Mouse (Mus musculus) lung, embryonic 14.5 days (tissue): Measurements from ENCODE around the gene Hoxd13. TPM values are rescaled to one million over a fixed set of nuclear protein-coding genes. Genes with fewer than 3 reads are reported as not detected.

Experiments
- ATAC-seq: fragments of 200-750 bp; cut with Nextera tagmentation; 2 replicates; pipeline ENCODE4 v1.8.0; 2017; ENCODE audit warnings: mild to moderate bottlenecking, moderate TSS enrichment, moderate library complexity; ENCODE audit not compliant: insufficient read depth
- DNase-seq: peaks from one replicate; pipeline ENCODE4 v3.0.0-alpha.2; 2015
- H3K27ac ChIP-seq: fragments of 300-500 bp; sonication (generic); 2 replicates; pipeline ENCODE4 v1.5.1; 2014; ENCODE audit warnings: low read depth, mild to moderate bottlenecking, moderate library complexity
- H3K27me3 ChIP-seq: fragments of 300-500 bp; sonication (generic); 2 replicates; pipeline ENCODE4 v1.6.1; 2014; ENCODE audit warnings: low read length, control low read depth; ENCODE audit not compliant: insufficient read depth
- H3K36me3 ChIP-seq: fragments of 300-500 bp; sonication (generic); 2 replicates; pipeline ENCODE4 v1.6.1; 2014; ENCODE audit warnings: control low read depth; ENCODE audit not compliant: insufficient read depth
- H3K4me1 ChIP-seq: fragments of 300-500 bp; sonication (generic); 2 replicates; pipeline ENCODE4 v1.6.1; 2014; ENCODE audit warnings: antibody characterized with exemption, control low read depth; ENCODE audit not compliant: insufficient read depth
- H3K4me2 ChIP-seq: fragments of 300-500 bp; sonication (generic); 2 replicates; pipeline ENCODE4 v1.6.1; 2014; ENCODE audit warnings: mild to moderate bottlenecking
- H3K4me3 ChIP-seq: fragments of 300-500 bp; sonication (generic); 2 replicates; pipeline ENCODE4 v1.5.1; 2014; ENCODE audit warnings: low read depth, low read length
- H3K9ac ChIP-seq: fragments of 300-500 bp; sonication (generic); 2 replicates; pipeline ENCODE4 v1.6.1; 2014
- H3K9me3 ChIP-seq: fragments of 300-500 bp; sonication (generic); 2 replicates; pipeline ENCODE4 v1.6.1; 2016; ENCODE audit warnings: low read depth, low read length, control low read depth
- CTCF ChIP-seq: IDR thresholded peaks from 2 replicates; pipeline ENCODE4 v1.5.1; 2016; ENCODE audit warnings: antibody characterized with exemption, low read depth
- WGBS: fragments of 180-500 bp; shearing (Covaris S2); extraction: QIAGEN DNeasy Blood & Tissue Kit; methylation state at CpG from one replicate; pipeline ENCODE4 v1.1.7; 2014; 5-methylcytosine and 5-hydroxymethylcytosine counted together
- polyA plus RNA-seq: library from polyadenylated mRNA; unstranded; fragments of >200 nt; fragmentation: Nextera tagmentation; extraction: Ambion mirVana; gene quantifications from 2 replicates; pipeline ENCODE4 v1.2.1, GENCODE M21; 2014

Gene Hoxd13
- polyA plus RNA-seq, 1 experiment from 2014 or later, result not detected

DNA sequence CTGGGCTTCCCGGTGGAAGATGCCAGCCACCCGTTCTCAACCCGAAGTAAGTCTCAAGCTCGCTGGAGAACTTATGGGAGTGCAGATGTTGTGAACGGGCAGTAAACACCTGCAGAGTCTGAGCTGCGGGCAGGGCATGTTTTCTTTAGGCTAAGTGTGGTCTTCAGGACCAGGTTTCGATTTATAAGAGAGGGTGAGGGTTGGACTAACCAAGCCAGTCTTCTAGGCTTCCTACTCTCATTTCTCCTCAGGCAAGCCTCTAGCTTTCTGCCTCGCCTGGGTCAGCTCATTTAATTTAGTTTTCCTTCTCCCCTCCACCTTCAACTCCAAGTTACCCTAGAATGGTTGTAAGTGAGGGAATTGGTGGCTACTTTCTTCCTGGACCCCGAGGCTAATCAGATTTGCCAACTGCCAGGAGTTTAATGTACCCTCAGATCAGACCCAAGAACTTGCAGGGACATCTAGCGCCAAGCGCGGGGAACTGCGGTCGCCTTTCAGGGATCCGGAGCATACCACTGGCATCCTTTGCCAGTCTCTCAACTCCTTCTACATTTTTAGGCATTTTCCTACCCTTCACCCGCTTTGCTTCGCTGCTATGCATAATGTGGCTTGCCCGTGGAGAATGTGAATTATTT lies 4.7 kb upstream of the Hoxd13 start:
- no peak for ATAC-seq
- 4% methylated on average over 18 of the region's 18 CpGs for WGBS

DNA sequence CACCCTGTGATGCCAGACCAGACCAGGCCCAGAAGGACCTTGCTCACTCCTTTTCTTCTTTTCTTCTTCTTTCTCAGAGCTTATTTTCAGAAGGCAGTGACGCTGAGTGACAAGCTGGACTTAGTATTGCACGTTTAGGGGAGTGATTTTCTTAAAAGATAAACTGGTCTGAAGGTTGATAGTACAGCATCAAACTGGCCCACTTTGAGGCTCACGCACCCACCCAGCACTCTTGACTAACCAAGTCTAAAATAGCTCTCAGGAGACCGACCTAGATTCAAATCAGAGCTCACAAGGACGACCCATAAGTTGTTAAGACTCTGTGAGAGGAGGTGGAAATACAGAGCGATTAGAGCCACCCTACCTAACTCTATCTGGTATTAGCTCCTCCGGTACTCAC lies 1.7 kb upstream of the Hoxd13 start:
- WGBS, result 5% methylated on average over 7 of the region's 7 CpGs
- Histone ChIP-seq H3K4me3 (no peak overlapping the region), H3K4me1 (no peaks in the 10 kb centered on the region), H3K27ac (no peak overlapping the region), H3K4me2 (no peak overlapping the region), H3K36me3 (no peaks in the 10 kb centered on the region), H3K9ac (no peak overlapping the region), H3K27me3 (peaks cover 99% of the 10 kb centered on the region), H3K9me3 (no peaks in the 10 kb centered on the region)
- ATAC-seq, result no peak
- TF ChIP-seq CTCF, result no peak
- DNase-seq, result no peak

More for the DNA sequence above, 4.7 kb upstream of the Hoxd13 start:
- no peak overlapping the region for H3K9ac ChIP-seq
- H3K4me2 ChIP-seq, result no peak overlapping the region
- H3K27ac ChIP-seq, result no peak overlapping the region
- H3K27me3 ChIP-seq, result peaks cover 97% of the 10 kb centered on the region
- peak; percentile 84 for DNase-seq
- TF ChIP-seq CTCF, result peak; percentile 74
- H3K9me3 ChIP-seq, result no peaks in the 10 kb centered on the region
- H3K4me1 ChIP-seq, result no peaks in the 10 kb centered on the region
- H3K4me3 ChIP-seq, result no peak overlapping the region
- no peaks in the 10 kb centered on the region for H3K36me3 ChIP-seq

DNA sequence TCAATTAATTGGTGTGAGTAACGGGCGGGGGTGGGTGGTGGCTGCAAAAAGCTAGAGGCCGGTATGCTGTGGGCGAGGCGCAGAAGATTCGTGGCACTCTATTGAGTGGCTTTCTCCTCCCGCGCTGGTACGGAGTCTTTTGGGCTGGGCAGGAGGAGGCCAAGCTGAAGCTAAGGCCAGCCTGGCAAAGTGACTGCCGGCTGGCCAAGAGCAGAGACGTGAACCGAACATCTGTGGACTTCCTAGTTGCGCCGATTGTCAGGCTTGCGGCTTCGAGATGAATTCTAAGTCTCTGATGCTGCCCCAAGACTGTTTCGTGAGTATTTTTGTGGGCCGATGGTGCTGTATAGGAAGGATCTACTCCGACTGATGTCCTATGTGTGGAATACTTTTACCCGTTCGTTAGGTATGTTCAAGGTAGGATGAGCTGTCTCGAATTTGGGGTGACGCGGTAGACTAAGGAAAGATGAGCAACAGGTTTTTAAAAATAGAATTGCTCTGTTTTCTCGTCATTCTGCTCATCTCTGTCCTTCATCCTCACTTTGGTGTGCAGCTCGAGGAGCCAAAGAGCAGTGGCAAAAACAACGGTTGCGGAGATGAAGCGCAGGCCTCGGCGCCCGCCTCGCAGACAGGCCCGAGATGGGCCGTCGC lies 794 bp upstream of the Hoxd13 start:
- DNase-seq (no peak), ATAC-seq (no peak)
- Histone ChIP-seq H3K9me3 (no peaks in the 10 kb centered on the region), H3K4me2 (peak overlapping the region; percentile 75; the same call in 1 of the 2 replicates), H3K9ac (no peak overlapping the region), H3K4me1 (no peaks in the 10 kb centered on the region), H3K27me3 (peaks cover 99% of the 10 kb centered on the region), H3K27ac (no peak overlapping the region), H3K36me3 (no peaks in the 10 kb centered on the region), H3K4me3 (peak overlapping the region; percentile 41)
- WGBS, result 3% methylated on average over 36 of the region's 36 CpGs
- no peak for TF ChIP-seq CTCF

GRCm38 (mm10) chr2:74668370-74669229 lies 490 bp downstream of the Hoxd13 start:
- Histone ChIP-seq H3K27ac (no peak overlapping the region), H3K36me3 (no peaks in the 10 kb centered on the region), H3K9ac (no peak overlapping the region; the same call in 1 of the 2 replicates), H3K9me3 (no peaks in the 10 kb centered on the region), H3K4me3 (peak overlapping the region; percentile 41), H3K4me2 (peak overlapping the region; percentile 75), H3K4me1 (no peaks in the 10 kb centered on the region), H3K27me3 (peaks cover 99% of the 10 kb centered on the region)
- no peak for DNase-seq
- peak; percentile 33 for ATAC-seq
- under 1% methylated on average over 69 of the region's 74 CpGs for WGBS
- no peak for TF ChIP-seq CTCF

DNA sequence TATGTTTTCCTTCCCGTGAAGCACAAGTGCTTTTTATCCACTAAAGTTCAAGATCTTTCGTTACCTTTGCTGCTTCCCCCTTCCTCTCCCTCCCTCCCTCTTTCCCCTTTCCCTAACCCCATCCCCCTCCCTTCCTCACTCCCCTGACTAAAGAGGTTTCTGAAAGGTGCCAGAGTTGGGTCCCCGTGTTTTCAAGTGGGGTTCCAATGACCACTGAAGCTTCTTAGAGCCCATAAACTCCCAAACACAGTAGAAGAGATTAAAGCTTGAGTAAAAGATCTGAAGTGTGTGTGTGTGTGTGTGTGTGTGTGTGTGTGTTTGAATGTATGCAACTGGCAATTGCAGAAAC lies 1.1 kb downstream of the Hoxd13 start:
- H3K9me3 ChIP-seq, result no peaks in the 10 kb centered on the region
- no peak overlapping the region for H3K9ac ChIP-seq
- H3K4me2 ChIP-seq, result no peak overlapping the region
- H3K4me3 ChIP-seq, result no peak overlapping the region
- no peaks in the 10 kb centered on the region for H3K4me1 ChIP-seq
- 1% methylated on average over 3 of the region's 3 CpGs for WGBS
- DNase-seq (no peak), ATAC-seq (no peak)
- TF ChIP-seq CTCF, result no peak
- H3K27me3 ChIP-seq, result peaks cover 99% of the 10 kb centered on the region
- no peak overlapping the region for H3K27ac ChIP-seq
- H3K36me3 ChIP-seq, result no peaks in the 10 kb centered on the region

- no peak overlapping the region for H3K4me2 ChIP-seq
- no peaks in the 10 kb centered on the region for H3K36me3 ChIP-seq
- H3K4me3 ChIP-seq, result no peak overlapping the region
- H3K4me1 ChIP-seq, result no peaks in the 10 kb centered on the region
- WGBS, result 1% methylated on average over 14 of the region's 14 CpGs
- ATAC-seq, result no peak
- H3K27me3 ChIP-seq, result peaks cover 99% of the 10 kb centered on the region
- no peak for TF ChIP-seq CTCF
- H3K27ac ChIP-seq, result no peak overlapping the region
- no peak overlapping the region for H3K9ac ChIP-seq
- no peak for DNase-seq
- no peaks in the 10 kb centered on the region for H3K9me3 ChIP-seq
These were observed 1.6 kb downstream of the Hoxd13 start for GRCm38 (mm10) chr2:74669650-74670235.
